Mouse (Mus musculus) cerebellum, adult 2 months (tissue): ENCODE data around the gene Cwc25.

Experiments
- CTCF ChIP-seq: fragments of 200-500 bp; IDR thresholded peaks from 2 replicates; pipeline ENCODE4 v1.5.1; 2011; ENCODE audit warnings: low read depth, mild to moderate bottlenecking, control low read depth, low read length, moderate library complexity, borderline replicate concordance; ENCODE audit not compliant: insufficient read depth
- POLR2A ChIP-seq: fragments of 200-500 bp; IDR thresholded peaks from 2 replicates; pipeline ENCODE4 v1.6.1; 2011; ENCODE audit warnings: low read length, control low read depth, borderline replicate concordance; ENCODE audit not compliant: insufficient read depth

DNA sequence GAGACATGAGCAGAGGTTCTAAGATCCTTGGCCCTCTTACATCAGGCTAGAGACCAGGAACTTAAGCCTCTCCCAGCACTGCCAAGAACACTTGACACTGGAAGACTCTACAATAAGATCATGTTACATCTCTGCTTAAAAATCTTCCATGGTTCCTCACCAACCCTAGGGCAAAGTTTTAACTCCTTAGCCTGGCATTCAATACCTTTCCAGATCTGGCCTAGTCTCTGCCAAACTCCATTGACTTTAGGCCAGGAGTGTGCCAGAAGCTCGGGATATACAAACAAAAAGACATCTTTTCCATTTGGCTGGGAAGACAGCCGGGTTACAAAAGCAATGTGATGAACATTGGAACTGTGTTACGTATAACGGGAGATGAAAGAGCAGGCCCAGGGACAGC lies 28.8 kb downstream of the Cwc25 start:
- TF ChIP-seq POLR2A: no peak
- TF ChIP-seq CTCF: no peak
